Mouse (Mus musculus) ES-E14 (cell line): ENCODE measurements around the gene Nfkb2. TPM values are rescaled to one million over a fixed set of nuclear protein-coding genes. Genes with fewer than 3 reads are reported as not detected.

Source experiments
- DNase-seq: peaks from one replicate; pipeline ENCODE4 v3.0.0-alpha.2; 2013; ENCODE audit warnings: low read depth, low spot score
- H3K27ac ChIP-seq: 2 replicates; pipeline ENCODE4 v1.5.1; 2012; ENCODE audit warnings: low read depth, mild to moderate bottlenecking, low read length, moderate library complexity, mixed read lengths; ENCODE audit not compliant: poor library complexity, insufficient read depth, severe bottlenecking
- H3K36me3 ChIP-seq: 2 replicates; pipeline ENCODE4 v1.6.1; 2012; ENCODE audit warnings: mild to moderate bottlenecking, low read length, moderate library complexity, mixed read lengths; ENCODE audit not compliant: control insufficient read depth, poor library complexity, insufficient read depth, severe bottlenecking
- H3K4me1 ChIP-seq, 2 experiments: fragments of 150-350 bp in 1 of 2; sonication (generic) in 1 of 2; 2 replicates each; pipeline ENCODE4 v1.6.1; 2012; ENCODE audit warnings: low read length in 2 of 2, mild to moderate bottlenecking in 1 of 2, mixed read lengths in 1 of 2; ENCODE audit not compliant: control insufficient read depth in 2 of 2, insufficient read depth in 2 of 2, poor library complexity in 1 of 2
- H3K4me3 ChIP-seq, 2 experiments: fragments of 150-350 bp in 1 of 2; sonication (generic) in 1 of 2; 2 replicates each; pipeline ENCODE4 v1.5.1; 2012; ENCODE audit warnings: low read length in 2 of 2, low read depth in 1 of 2, mild to moderate bottlenecking in 1 of 2, mixed read lengths in 1 of 2; ENCODE audit not compliant: insufficient read depth in 1 of 2, poor library complexity in 1 of 2, severe bottlenecking in 1 of 2
- H3K9ac ChIP-seq: 2 replicates; pipeline ENCODE4 v1.6.1; 2012; ENCODE audit warnings: low read depth, mild to moderate bottlenecking, low read length, mixed read lengths; ENCODE audit not compliant: poor library complexity, insufficient read depth, severe bottlenecking
- H3K9me3 ChIP-seq: fragments of 150-350 bp; sonication (generic); 2 replicates; pipeline ENCODE4 v1.6.1; 2012; ENCODE audit warnings: low read depth, mild to moderate bottlenecking, low read length; ENCODE audit not compliant: control insufficient read depth, insufficient read depth
- CHD2 ChIP-seq: IDR thresholded peaks from 2 replicates; pipeline ENCODE4 v1.6.1; 2014; ENCODE audit warnings: mild to moderate bottlenecking, low read depth, low read length, inconsistent platforms
- HCFC1 ChIP-seq: IDR thresholded peaks from 2 replicates; pipeline ENCODE4 v1.6.1; 2012; ENCODE audit warnings: low read length, inconsistent platforms, borderline replicate concordance; ENCODE audit not compliant: insufficient read depth
- MAFK ChIP-seq: IDR thresholded peaks from 2 replicates; pipeline ENCODE4 v1.6.1; 2014; ENCODE audit warnings: mild to moderate bottlenecking, low read depth, low read length, inconsistent platforms; ENCODE audit not compliant: insufficient read depth
- ZC3H11A ChIP-seq: IDR thresholded peaks from 2 replicates; pipeline ENCODE4 v1.6.1; 2012; ENCODE audit warnings: low read depth, mild to moderate bottlenecking, inconsistent platforms, low read length, borderline replicate concordance
- ZNF384 ChIP-seq: IDR thresholded peaks from 2 replicates; pipeline ENCODE4 v1.6.1; 2012; ENCODE audit warnings: low read depth, low read length, inconsistent platforms
- in situ Hi-C, 2 experiments: fragments of 600-800 bp; cut with MboI; formaldehyde crosslinking; loops; one replicate each; pipeline ENCODE4 v1.15.1; 2025; ENCODE audit warnings: low sequenced_read_pairs in 2 of 2, inconsistent platforms in 1 of 2; ENCODE audit not compliant: unreplicated experiment in 2 of 2
- total RNA-seq: library from RNA; depleted of rRNA; stranded (reverse); fragments of 300-350 nt; gene quantifications from 2 replicates; pipeline ENCODE4 v1.2.3, GENCODE M21; 2012

Gene Nfkb2
- total RNA-seq, 1 experiment, result 13.0 TPM

GRCm38 (mm10) chr19:46315752-46316610 lies 11.9 kb downstream of the Nfkb2 start:
- no peak for DNase-seq
- in situ Hi-C loops, result no loop called here

DNA sequence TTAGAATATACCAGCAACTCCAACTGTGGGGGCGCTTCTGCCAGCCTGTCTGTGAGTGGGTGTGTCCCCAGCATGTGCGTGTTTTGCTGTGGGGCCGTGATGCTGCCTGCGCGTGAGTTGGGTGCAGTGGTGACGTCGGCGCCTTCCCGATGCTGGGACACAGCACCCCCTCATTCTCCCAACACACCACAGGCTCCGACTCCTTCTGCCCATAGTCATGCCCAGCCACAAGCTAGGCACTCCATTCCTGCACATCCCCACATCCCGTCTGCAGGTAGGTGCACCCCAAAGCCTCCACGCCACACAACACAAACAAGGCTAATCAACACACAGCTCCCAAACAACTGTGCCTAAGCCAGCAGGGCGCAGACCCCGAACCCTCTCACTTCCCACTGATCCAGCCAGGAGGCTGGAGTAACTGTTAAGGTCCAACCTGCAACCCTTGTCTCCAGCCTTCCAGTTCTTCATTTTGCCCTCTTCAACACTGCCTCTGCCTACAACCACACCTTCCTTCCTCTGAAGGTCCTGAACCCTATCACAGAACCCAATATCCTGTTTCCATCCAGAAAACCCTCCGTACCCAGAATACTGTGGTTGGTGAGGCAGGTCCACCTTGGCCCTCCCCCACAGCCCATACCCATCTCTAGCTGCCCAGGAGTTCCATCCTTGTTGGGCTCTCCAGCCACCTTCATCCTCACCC lies 12.9 kb downstream of the Nfkb2 start:
- H3K36me3 ChIP-seq, result no peaks in the 10 kb centered on the region
- peaks cover 0 to 13% of the 10 kb centered on the region in 2 experiments; a peak in 1 of 4 replicates for H3K4me1 ChIP-seq
- no peaks in the 10 kb centered on the region for H3K9me3 ChIP-seq
- no peak overlapping the region for H3K9ac ChIP-seq
- DNase-seq, result no peak
- in situ Hi-C loops, result no loop called here
- peak overlapping the region; percentile 57 to 66; a peak in 3 of 4 replicates for H3K4me3 ChIP-seq
- TF ChIP-seq ZC3H11A, result no peak
- TF ChIP-seq CHD2, result no peak
- TF ChIP-seq HCFC1, result no peak
- H3K27ac ChIP-seq, result no peak overlapping the region

More at GRCm38 (mm10) chr19:46315752-46316610, 11.9 kb downstream of the Nfkb2 start:
- Histone ChIP-seq H3K4me1 (peaks cover 0 to 13% of the 10 kb centered on the region in 2 experiments; a peak in 1 of 4 replicates), H3K9ac (no peak overlapping the region), H3K9me3 (no peaks in the 10 kb centered on the region), H3K36me3 (no peaks in the 10 kb centered on the region; the same call in 1 of the 2 replicates), H3K4me3 (no peak overlapping the region), H3K27ac (no peak overlapping the region)
- no peak for TF ChIP-seq MAFK
- no peak for TF ChIP-seq CHD2
- TF ChIP-seq ZC3H11A, result no peak
- no peak for TF ChIP-seq ZNF384
- no peak for TF ChIP-seq HCFC1

DNA sequence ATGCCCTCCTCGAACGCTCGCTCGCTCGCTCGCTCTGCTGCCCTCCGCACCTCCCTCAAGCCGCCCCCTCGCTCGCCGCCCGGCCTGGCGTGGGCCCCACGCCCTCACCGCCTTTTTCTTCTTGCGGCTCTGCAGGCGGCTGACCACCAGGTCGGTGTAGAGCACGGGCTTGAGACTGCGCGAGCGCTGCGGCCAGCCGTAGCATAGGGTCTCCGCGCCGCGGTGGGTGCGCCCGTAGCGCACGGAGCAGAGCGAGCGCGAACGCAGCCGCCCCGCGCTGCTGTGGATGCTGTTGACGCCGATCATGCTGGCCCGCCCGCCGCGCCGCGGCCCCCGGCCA lies 13.4 kb downstream of the Nfkb2 start:
- Histone ChIP-seq H3K4me3 (peak overlapping the region; percentile 57 to 66; a peak in 3 of 4 replicates), H3K4me1 (peaks cover 0 to 13% of the 10 kb centered on the region in 2 experiments; a peak in 1 of 4 replicates), H3K9me3 (no peaks in the 10 kb centered on the region), H3K36me3 (no peaks in the 10 kb centered on the region), H3K9ac (0 out of 2 replicates have a peak overlapping the region, but pooled peaks have one; percentile 32), H3K27ac (no peak overlapping the region)
- no peak for TF ChIP-seq ZNF384
- TF ChIP-seq MAFK, result no peak
- no peak for TF ChIP-seq ZC3H11A
- TF ChIP-seq HCFC1, result no peak
- no peak for TF ChIP-seq CHD2
- no peak for DNase-seq
- in situ Hi-C loops, result no loop called here

DNA sequence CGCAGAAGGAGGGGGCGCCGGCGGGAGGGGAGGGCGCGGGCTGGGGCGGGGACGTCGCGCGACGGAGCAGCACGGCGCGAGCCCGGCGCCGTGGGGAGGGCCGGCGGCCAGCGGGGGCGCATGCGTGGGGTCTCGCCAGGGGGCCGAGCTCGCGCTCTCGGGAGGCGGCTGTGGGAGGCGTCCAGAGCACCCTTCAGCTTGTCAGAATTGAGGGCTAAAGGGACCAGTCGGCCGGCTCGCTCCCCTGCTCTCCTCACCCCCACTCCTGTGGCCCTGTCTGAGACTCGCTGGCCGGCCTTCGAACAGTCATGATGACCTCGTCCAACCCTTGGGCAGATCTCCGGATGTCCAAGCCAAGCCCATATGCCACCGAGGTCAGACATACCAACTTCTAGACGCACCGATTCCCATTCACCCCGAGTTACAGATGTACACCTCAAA lies 13.9 kb downstream of the Nfkb2 start:
- TF ChIP-seq HCFC1 (no peak), CHD2 (no peak), ZC3H11A (no peak), MAFK (no peak), ZNF384 (no peak)
- DNase-seq, result no peak

More for the DNA sequence above, 13.9 kb downstream of the Nfkb2 start:
- Histone ChIP-seq H3K27ac (no peak overlapping the region), H3K4me3 (peak overlapping the region; percentile 11 to 66; a peak in 3 of 4 replicates), H3K9ac (no peak overlapping the region), H3K9me3 (no peaks in the 10 kb centered on the region), H3K36me3 (no peaks in the 10 kb centered on the region), H3K4me1 (peaks cover 0 to 13% of the 10 kb centered on the region in 2 experiments; a peak in 1 of 4 replicates)
- in situ Hi-C loops, result no loop called here
